Mouse (Mus musculus): ENCODE measurements around the gene Ipo8.

DNA sequence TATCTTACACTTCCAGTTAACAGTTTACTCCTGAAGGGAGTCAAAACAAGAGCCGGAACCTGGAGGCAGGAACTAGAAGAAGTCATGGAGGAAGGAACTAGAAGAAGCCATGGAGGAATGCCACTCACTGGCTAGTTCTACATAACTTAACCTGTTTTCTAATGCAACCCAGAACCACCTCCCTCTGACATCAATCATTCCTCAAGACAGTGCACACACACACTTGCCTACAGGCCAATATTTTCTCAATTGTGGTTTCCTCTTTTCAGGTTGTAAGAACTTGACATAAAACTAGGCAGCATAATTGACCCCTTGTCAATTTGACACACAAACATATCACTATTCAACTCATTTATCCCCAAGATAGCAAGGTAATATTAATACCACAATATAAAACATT, 98.3 kb downstream of the Ipo8 start:
- TF ChIP-seq POLR2A (IDR thresholded peaks at IDR 0.05; ENCODE audit: insufficient read length, low read depth), result no peak
- TF ChIP-seq CEBPB (IDR thresholded peaks at IDR 0.05; ENCODE audit: insufficient read depth, poor library complexity, severe bottlenecking), result no peak
- TF ChIP-seq E2F4 (IDR thresholded peaks at IDR 0.05; ENCODE audit: insufficient read depth), result no peak
- TF ChIP-seq MAX (IDR thresholded peaks at IDR 0.05; ENCODE audit: low read depth), result no peak
- no peak for TF ChIP-seq TCF12 (IDR thresholded peaks at IDR 0.05; ENCODE audit: insufficient read depth, poor library complexity, severe bottlenecking)
- no peak for TF ChIP-seq USF1 (IDR thresholded peaks at IDR 0.05; ENCODE audit: low read depth)

All from myocyte (in vitro differentiated cells).